Mouse (Mus musculus) CD4-positive helper T cell, adult 2 months (primary cell): ENCODE measurements at regions not wholly inside any gene's neighbourhood (a gene's known extent, or its start where the extent isn't known, plus 50 kb on each side); places are given as distances from the start of the nearest gene placed in this dataset.

Experiments used
- DNase-seq: peaks from one replicate; pipeline ENCODE4 v3.0.0-alpha.2; 2012; ENCODE audit warnings: low read depth, missing footprints, low spot score

GRCm38 (mm10) chr9:93969691-93970284, 568.1 kb downstream of the 1190002N15Rik start:
- DNase-seq, result no peak

- no peak for DNase-seq
These were observed 568.8 kb downstream of the 1190002N15Rik start for GRCm38 (mm10) chr9:93969118-93969517.

GRCm38 (mm10) chr9:93955235-93956040, 582.4 kb downstream of the 1190002N15Rik start:
- no peak for DNase-seq

- DNase-seq, result no peak
These were observed 589.2 kb downstream of the 1190002N15Rik start for GRCm38 (mm10) chr9:93948671-93949070.

GRCm38 (mm10) chr9:93947053-93947452, 590.8 kb downstream of the 1190002N15Rik start:
- no peak for DNase-seq

- no peak for DNase-seq
These were observed 597.7 kb downstream of the 1190002N15Rik start for GRCm38 (mm10) chr9:93940193-93940592.

GRCm38 (mm10) chr9:93930684-93931083, 607.2 kb downstream of the 1190002N15Rik start:
- DNase-seq, result no peak

GRCm38 (mm10) chr9:93889256-93889655, 648.6 kb downstream of the 1190002N15Rik start:
- DNase-seq, result no peak

- DNase-seq, result no peak
These were observed 657.8 kb downstream of the 1190002N15Rik start for GRCm38 (mm10) chr9:93880112-93880511.

GRCm38 (mm10) chr9:93879572-93879971, 658.3 kb downstream of the 1190002N15Rik start:
- DNase-seq, result no peak

- DNase-seq, result no peak
These were observed 667.1 kb downstream of the 1190002N15Rik start for GRCm38 (mm10) chr9:93870778-93871177.

- no peak for DNase-seq
These were observed 679.9 kb downstream of the 1190002N15Rik start for GRCm38 (mm10) chr9:93857937-93858336.

- DNase-seq, result no peak
These were observed 691.5 kb downstream of the 1190002N15Rik start for GRCm38 (mm10) chr9:93846411-93846810.

- DNase-seq, result no peak
These were observed 694.0 kb downstream of the 1190002N15Rik start for GRCm38 (mm10) chr9:93843869-93844268.
